Mouse (Mus musculus): ENCODE measurements around the gene Il15.

DNA sequence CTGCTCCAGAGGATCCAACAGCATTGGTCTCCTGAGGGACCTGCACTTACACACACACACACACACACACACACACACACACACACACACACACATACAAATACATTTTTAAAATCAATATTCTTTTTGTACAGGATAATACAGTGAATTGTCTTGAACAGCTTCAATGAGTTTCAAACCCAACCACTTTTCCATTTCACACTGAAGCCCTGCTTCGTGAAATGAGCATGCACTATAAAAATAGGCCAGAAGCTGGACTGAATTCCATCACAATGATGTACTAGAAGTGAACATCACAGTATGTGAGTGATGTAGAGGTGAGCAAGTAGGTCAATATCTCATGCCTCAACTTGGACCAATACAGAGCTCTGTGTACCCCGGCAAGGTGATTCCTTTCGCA, 1.0 kb upstream of the Il15 start:
- TF ChIP-seq CTCF (IDR thresholded peaks at IDR 0.05; ENCODE audit: low read depth, low read length) (no peak), POLR2A (IDR thresholded peaks at IDR 0.05; ENCODE audit: extremely low read depth, insufficient read depth, low read length) (no peak)
